Mouse (Mus musculus): ENCODE data around the gene Mmp20.

DNA sequence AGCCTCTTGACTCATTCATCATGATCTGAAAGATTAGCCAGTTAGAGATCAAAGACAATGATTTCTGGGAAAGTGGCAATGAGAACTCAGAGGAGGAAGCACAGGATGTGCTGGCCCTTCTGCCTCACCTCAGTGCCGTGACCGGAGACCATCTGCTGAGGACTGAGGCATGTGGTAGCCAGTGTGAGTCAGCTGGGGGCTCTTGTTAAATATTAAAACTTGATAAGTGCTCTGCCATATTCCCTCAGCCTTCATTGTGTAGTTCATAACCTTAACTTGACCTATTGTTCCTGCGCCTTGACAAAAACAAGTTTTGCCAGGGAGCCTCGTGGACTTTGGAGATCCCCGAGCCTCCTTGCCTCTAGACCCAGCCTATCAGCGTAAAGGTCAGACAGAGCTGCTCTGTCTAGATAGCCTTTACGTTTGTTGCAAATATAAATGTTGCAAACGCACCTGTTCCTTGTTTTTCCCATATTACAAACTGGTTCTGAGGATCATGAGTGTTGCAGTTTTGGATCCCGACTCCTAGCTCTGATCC is 54.1 kb downstream of the Mmp20 start:
- TF ChIP-seq EP300 (IDR thresholded peaks at IDR 0.05; ENCODE audit: low read depth) (no peak), CTCF (IDR thresholded peaks at IDR 0.05; ENCODE audit: low read depth) (no peak)
